Mouse (Mus musculus): ENCODE results near the gene Ggta1. TPM values are rescaled to one million over a fixed set of nuclear protein-coding genes. Genes with fewer than 3 reads are reported as not detected.

The Ggta1 gene
- polyA plus RNA-seq (2012; ENCODE audit: insufficient read depth, insufficient read length, missing spikeins) = 67.5 and 83.4 TPM in 2 replicates

- Histone ChIP-seq H3K4me3 (ENCODE audit: insufficient read depth, low read length) (peak within 1 kb of the TSS; percentile 93), H3K4me1 (ENCODE audit: control insufficient read depth, insufficient read depth, low read length) (peaks cover 20% of the 10 kb centered on the region), H3K27ac (ENCODE audit: insufficient read depth, low read depth, low read length) (peak within 1 kb of the TSS; percentile 81)
- no peak for TF ChIP-seq POLR2A (IDR thresholded peaks at IDR 0.05; ENCODE audit: borderline replicate concordance, low read depth, low read length)
- no peak for TF ChIP-seq CTCF (IDR thresholded peaks at IDR 0.05; ENCODE audit: low read depth, low read length)
Observed at GRCm38 (mm10) chr2:35462791-35463281, at the start of gene Ggta1. TSS of gene Ggta1 (minus strand) at chr2:35463231.

DNA sequence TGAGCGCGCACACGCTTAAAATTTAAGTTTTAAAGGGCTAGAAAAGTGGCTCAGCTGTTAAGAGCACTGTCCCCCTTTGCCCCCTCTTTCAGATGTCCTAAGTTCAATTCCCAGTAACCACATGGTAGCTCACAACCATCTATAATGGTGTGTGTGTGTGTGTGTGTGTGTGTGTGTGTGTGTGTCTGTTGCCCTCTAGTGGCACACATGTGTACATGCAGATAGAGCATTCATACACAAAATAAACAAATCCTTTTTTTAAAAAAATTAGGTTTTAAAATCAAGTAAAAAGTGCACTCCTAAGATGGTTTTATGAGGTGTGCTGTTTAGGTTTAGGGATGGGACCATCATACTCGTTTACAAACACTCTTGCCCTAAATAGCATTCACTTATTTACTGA, 49.2 kb upstream of the Ggta1 start:
- Histone ChIP-seq H3K4me3 (ENCODE audit: insufficient read depth, low read length) (no peak overlapping the region), H3K27ac (ENCODE audit: insufficient read depth, low read depth, low read length) (no peak overlapping the region), H3K4me1 (ENCODE audit: control insufficient read depth, insufficient read depth, low read length) (peaks cover 22% of the 10 kb centered on the region)
- TF ChIP-seq CTCF (IDR thresholded peaks at IDR 0.05; ENCODE audit: low read depth, low read length) (no peak), POLR2A (IDR thresholded peaks at IDR 0.05; ENCODE audit: borderline replicate concordance, low read depth, low read length) (no peak)

DNA sequence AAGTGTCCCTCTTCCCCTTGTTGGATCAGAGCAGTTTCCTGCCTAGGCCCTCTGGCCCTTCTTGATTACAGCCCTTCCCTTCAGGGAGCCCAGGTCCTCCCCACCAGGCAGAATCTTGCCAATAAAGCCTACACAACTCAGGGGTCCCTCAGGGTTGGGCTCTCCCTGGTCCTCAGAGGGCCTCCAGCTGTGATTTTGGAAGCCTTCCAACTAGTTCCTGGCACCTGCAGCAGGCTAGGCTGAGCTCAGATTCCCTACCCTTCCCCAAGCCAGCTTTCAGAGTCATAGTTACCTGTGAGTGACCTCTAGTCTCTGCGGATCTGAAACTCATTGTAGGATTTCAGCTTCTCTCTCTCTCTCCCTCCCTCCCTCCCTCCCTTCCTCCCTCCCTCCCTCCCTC, 47.9 kb upstream of the Ggta1 start:
- no peak for TF ChIP-seq POLR2A (IDR thresholded peaks at IDR 0.05; ENCODE audit: borderline replicate concordance, low read depth, low read length)
- TF ChIP-seq CTCF (IDR thresholded peaks at IDR 0.05; ENCODE audit: low read depth, low read length) = no peak
- no peak overlapping the region for H3K27ac ChIP-seq (ENCODE audit: insufficient read depth, low read depth, low read length)
- H3K4me3 ChIP-seq (ENCODE audit: insufficient read depth, low read length) = no peak overlapping the region
- H3K4me1 ChIP-seq (ENCODE audit: control insufficient read depth, insufficient read depth, low read length) = peaks cover 26% of the 10 kb centered on the region

- TF ChIP-seq POLR2A (IDR thresholded peaks at IDR 0.05; ENCODE audit: borderline replicate concordance, low read depth, low read length) (no peak), CTCF (IDR thresholded peaks at IDR 0.05; ENCODE audit: low read depth, low read length) (no peak)
- peaks cover 35% of the 10 kb centered on the region for H3K4me1 ChIP-seq (ENCODE audit: control insufficient read depth, insufficient read depth, low read length)
- no peak overlapping the region for H3K4me3 ChIP-seq (ENCODE audit: insufficient read depth, low read length)
- no peak overlapping the region for H3K27ac ChIP-seq (ENCODE audit: insufficient read depth, low read depth, low read length)
Observed at GRCm38 (mm10) chr2:35509888-35510287, 46.9 kb upstream of the Ggta1 start.

GRCm38 (mm10) chr2:35509343-35509667, 46.3 kb upstream of the Ggta1 start:
- H3K27ac ChIP-seq (ENCODE audit: insufficient read depth, low read depth, low read length) = no peak overlapping the region
- TF ChIP-seq CTCF (IDR thresholded peaks at IDR 0.05; ENCODE audit: low read depth, low read length) (no peak), POLR2A (IDR thresholded peaks at IDR 0.05; ENCODE audit: borderline replicate concordance, low read depth, low read length) (no peak)
- H3K4me1 ChIP-seq (ENCODE audit: control insufficient read depth, insufficient read depth, low read length) = peaks cover 37% of the 10 kb centered on the region
- H3K4me3 ChIP-seq (ENCODE audit: insufficient read depth, low read length) = no peak overlapping the region

DNA sequence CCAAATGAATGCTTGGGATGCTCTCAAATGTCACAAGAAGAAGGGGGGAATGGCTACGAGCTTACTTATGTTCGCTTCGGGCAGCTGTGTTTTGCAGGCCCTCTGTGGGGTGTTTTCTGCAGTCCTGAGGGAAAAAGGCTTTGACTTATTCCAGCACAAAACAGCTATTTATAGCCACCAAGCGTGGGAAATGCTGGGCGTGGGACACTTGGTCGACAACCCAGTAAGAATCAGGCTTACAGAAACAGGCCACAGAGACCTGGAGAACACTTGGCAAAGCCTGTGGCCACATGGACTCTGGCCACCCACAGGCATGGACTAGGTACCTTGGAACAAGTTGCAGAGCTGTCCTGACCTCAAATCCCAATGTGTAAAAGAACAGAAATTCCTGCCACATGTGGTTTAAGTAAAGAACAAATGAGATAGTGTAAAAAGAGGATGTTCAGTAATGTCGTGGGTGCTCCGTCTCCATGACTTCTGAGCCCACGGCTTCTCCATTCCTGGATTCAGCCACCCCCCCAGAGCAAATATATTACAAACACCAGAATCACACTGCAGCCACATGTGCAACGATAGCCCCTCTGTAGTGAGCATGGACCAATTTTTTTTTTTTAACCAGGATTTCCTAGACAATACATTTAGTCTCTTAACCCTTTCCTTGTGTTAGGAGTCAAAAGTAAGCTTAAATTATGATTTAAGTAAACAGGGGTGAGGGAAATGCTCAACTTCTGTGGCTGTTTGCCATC, 45.7 kb upstream of the Ggta1 start:
- TF ChIP-seq CTCF (IDR thresholded peaks at IDR 0.05; ENCODE audit: low read depth, low read length) (no peak), POLR2A (IDR thresholded peaks at IDR 0.05; ENCODE audit: borderline replicate concordance, low read depth, low read length) (no peak)
- Histone ChIP-seq H3K4me1 (ENCODE audit: control insufficient read depth, insufficient read depth, low read length) (peaks cover 41% of the 10 kb centered on the region), H3K27ac (ENCODE audit: insufficient read depth, low read depth, low read length) (peak overlapping the region; percentile 14; the same call in 1 of the 2 replicates), H3K4me3 (ENCODE audit: insufficient read depth, low read length) (no peak overlapping the region)

DNA sequence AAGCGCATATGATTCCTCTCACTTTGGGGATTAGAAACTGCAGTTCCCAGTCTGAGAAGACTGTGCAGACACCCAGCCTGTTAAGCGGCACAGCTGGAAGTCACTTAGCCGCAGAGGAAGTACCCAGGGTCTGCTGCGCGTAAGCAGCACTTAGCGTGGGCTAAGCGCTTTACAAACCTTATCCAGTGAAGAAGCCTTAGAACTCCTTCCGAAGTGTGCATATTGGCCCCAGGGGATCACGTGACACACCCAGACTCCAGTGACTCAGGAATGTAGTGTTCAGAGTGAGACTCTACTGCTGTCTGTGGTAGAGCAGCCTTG, 44.1 kb upstream of the Ggta1 start:
- peak overlapping the region; percentile 77 for H3K27ac ChIP-seq (ENCODE audit: insufficient read depth, low read depth, low read length)
- TF ChIP-seq POLR2A (IDR thresholded peaks at IDR 0.05; ENCODE audit: borderline replicate concordance, low read depth, low read length) = no peak
- H3K4me3 ChIP-seq (ENCODE audit: insufficient read depth, low read length) = no peak overlapping the region
- H3K4me1 ChIP-seq (ENCODE audit: control insufficient read depth, insufficient read depth, low read length) = peaks cover 44% of the 10 kb centered on the region

- H3K4me1 ChIP-seq (ENCODE audit: control insufficient read depth, insufficient read depth, low read length) = peaks cover 44% of the 10 kb centered on the region
- H3K4me3 ChIP-seq (ENCODE audit: insufficient read depth, low read length) = peak overlapping the region; percentile 13; the same call in 1 of the 2 replicates
- H3K27ac ChIP-seq (ENCODE audit: insufficient read depth, low read depth, low read length) = peak overlapping the region; percentile 77
Observed at GRCm38 (mm10) chr2:35506311-35507190, 43.5 kb upstream of the Ggta1 start.

GRCm38 (mm10) chr2:35505519-35506286, 42.7 kb upstream of the Ggta1 start:
- H3K4me3 ChIP-seq (ENCODE audit: insufficient read depth, low read length) = no peak overlapping the region
- peak overlapping the region; percentile 77 for H3K27ac ChIP-seq (ENCODE audit: insufficient read depth, low read depth, low read length)
- no peak for TF ChIP-seq CTCF (IDR thresholded peaks at IDR 0.05; ENCODE audit: low read depth, low read length)
- TF ChIP-seq POLR2A (IDR thresholded peaks at IDR 0.05; ENCODE audit: borderline replicate concordance, low read depth, low read length) = no peak
- H3K4me1 ChIP-seq (ENCODE audit: control insufficient read depth, insufficient read depth, low read length) = peaks cover 41% of the 10 kb centered on the region

More at GRCm38 (mm10) chr2:35506311-35507190, 43.5 kb upstream of the Ggta1 start:
- no peak for TF ChIP-seq POLR2A (IDR thresholded peaks at IDR 0.05; ENCODE audit: borderline replicate concordance, low read depth, low read length)
- TF ChIP-seq CTCF (IDR thresholded peaks at IDR 0.05; ENCODE audit: low read depth, low read length) = no peak
